Mouse (Mus musculus): ENCODE results near the gene Sap30bp.

Gene Sap30bp

GRCm38 (mm10) chr11:115954712-115955111 lies 21.6 kb downstream of the Sap30bp start:
- no peak for ATAC-seq (ENCODE audit: insufficient number of reproducible peaks, low FRiP score, low TSS enrichment)

GRCm38 (mm10) chr11:115955195-115955858 lies 22.2 kb downstream of the Sap30bp start:
- no peak for ATAC-seq (ENCODE audit: insufficient number of reproducible peaks, low FRiP score, low TSS enrichment)

- ATAC-seq (ENCODE audit: insufficient number of reproducible peaks, low FRiP score, low TSS enrichment) = no peak
These were observed 23.4 kb downstream of the Sap30bp start for GRCm38 (mm10) chr11:115956453-115956852.

DNA sequence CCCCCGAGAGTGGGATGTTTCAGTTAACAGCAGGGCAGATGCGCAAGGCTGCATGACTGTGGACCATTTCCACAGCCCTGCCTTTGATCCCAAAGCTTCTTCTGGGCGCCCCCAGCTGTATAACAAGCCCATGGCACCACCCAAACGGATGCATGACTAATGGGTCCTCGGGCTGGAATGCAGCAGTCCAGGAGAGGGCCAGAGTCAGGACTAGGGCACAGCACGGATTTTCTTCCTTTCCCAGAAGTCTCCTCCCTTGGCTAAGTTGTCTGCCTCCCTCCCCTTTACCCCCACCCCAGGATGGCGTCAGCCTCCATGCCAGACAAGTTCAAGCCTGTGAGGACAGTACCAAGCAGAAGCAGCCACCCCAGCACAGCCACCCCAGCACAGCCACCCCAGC lies 24.9 kb downstream of the Sap30bp start:
- ATAC-seq (ENCODE audit: insufficient number of reproducible peaks, low FRiP score, low TSS enrichment) = no peak

DNA sequence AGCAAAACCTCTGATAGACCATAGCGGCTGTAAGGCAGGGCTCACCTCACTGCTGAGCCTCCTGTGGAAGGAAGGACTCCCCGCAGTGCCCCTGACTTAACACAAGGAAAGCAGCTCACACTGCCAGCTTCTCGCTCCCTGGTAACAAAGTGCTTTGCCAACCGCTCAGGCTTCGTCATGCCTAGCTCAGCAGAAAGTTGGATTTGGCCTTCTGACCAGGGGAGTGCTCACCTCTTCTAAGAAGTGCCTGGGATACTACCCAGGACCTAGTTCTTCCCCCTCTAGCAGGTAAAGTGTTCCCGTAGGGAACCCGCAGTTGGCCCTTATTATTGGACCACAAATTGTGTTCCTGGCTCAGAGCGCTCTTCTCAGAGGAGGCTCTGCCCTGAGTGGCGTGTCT lies 25.9 kb downstream of the Sap30bp start:
- no peak for ATAC-seq (ENCODE audit: insufficient number of reproducible peaks, low FRiP score, low TSS enrichment)

- ATAC-seq (ENCODE audit: insufficient number of reproducible peaks, low FRiP score, low TSS enrichment) = no peak
These were observed 29.8 kb downstream of the Sap30bp start for GRCm38 (mm10) chr11:115962651-115963412.

DNA sequence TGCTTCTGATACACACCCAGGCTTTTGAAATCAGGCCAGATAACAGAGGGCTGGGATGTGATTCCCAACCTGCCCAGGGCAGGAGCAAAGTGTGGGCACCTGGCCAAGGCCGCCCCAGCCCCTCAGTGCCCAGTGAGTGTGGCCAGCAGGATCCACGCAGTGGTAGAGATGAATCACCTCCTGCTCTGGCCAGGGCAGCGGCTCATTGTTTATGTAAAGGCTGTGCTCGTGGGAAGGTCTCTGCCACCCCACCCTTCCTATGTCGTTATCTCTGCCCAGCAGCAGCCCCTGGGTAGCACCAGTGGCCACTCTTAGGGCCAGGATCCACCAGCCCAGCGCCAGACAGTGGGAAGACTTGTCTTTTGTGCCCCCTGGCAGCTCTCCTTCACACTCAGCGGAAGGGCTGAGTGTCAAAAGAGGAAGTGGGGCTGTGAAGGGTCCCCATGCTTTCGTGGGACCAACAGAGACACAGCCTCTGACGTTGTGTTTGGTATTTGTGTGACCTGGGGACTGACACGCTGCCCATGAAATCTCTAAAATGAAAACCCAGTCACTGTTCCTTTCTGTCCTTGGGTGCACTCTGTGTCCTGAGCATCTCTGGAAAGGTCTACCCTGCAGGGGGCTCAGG lies 32.0 kb downstream of the Sap30bp start:
- ATAC-seq (ENCODE audit: insufficient number of reproducible peaks, low FRiP score, low TSS enrichment) = no peak

GRCm38 (mm10) chr11:115968731-115969405 lies 35.8 kb downstream of the Sap30bp start:
- no peak for ATAC-seq (ENCODE audit: insufficient number of reproducible peaks, low FRiP score, low TSS enrichment)

- no peak for ATAC-seq (ENCODE audit: insufficient number of reproducible peaks, low FRiP score, low TSS enrichment)
These were observed 37.1 kb downstream of the Sap30bp start for GRCm38 (mm10) chr11:115970006-115970673.

DNA sequence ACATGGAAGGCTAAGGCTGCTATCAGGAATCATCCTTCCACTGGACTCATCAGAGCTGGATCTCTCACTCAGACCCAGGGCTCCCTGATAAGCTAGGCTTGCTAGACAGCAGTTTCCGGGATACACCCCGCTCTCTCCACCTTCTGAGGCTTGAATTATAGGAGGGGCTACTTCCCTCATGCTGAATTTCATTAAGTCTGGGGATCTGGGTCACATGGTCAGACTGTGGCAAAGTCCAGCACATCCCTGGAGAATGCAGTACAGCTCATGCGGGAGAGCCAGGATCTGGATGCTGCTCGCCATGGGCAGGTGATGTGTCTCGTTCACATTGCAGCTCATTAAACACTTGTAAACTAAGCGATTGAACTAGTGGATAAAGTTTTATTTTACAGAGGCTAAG lies 37.9 kb downstream of the Sap30bp start:
- ATAC-seq (ENCODE audit: insufficient number of reproducible peaks, low FRiP score, low TSS enrichment) = no peak

GRCm38 (mm10) chr11:115974309-115975082 lies 41.4 kb downstream of the Sap30bp start, which contains the start of gene Itgb4:
Gene Itgb4 (plus strand): TSS chr11:115974709.
- ATAC-seq (ENCODE audit: insufficient number of reproducible peaks, low FRiP score, low TSS enrichment) = no peak

DNA sequence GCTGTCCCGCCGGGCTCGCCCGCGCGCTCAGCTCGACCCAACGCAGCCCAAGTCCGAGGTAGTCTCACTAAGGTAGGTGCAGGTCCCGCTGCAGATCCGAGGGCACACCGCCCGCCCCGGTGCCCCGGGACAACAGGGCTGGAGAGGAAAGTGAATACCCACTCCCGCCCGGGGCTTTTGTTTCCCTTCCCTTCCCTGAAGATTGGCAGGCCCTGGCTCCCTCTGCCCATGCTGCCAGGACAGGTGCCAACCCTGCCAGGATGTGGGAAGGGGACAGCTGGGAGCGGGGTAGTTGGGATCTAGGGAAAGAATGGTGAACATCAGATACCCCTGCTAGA lies 42.0 kb downstream of the Sap30bp start:
- ATAC-seq (ENCODE audit: insufficient number of reproducible peaks, low FRiP score, low TSS enrichment) = no peak

GRCm38 (mm10) chr11:115975544-115975943 lies 42.5 kb downstream of the Sap30bp start:
- ATAC-seq (ENCODE audit: insufficient number of reproducible peaks, low FRiP score, low TSS enrichment) = no peak

DNA sequence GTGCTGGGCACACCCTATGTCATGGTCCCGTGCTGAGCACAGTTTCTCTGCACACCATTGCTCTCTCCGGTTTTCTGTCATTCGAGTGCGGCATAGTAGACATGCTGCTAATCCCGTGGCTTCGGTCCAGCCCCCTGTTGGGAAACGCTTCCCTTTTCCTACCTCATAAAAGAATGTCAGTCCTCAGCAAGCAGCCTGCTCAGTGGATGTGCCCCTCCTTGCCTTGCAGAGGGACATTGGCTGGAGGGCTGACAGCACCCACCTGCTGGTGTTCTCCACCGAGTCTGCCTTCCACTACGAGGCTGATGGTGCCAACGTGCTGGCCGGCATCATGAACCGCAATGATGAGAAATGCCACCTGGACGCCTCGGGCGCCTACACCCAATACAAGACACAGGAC lies 49.4 kb downstream of the Sap30bp start:
- no peak for ATAC-seq (ENCODE audit: insufficient number of reproducible peaks, low FRiP score, low TSS enrichment)

DNA sequence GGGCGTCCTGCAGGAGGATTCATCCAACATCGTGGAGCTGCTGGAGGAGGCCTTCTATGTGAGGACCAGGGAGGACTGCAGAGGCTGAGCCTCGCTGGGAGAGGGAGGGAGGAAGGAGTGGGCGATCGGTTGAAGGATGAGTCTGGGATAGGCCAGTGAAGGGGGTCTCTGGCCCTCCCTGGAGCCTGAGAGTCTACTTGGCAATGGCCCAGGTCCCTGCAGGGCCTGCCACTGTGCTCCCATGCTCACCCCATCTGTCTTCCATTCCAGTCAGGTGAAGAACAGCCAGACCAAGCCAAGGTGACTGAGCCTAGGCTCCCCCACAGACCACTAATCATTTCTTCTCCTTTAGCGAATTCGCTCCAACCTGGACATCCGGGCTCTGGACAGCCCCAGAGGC lies 50.2 kb downstream of the Sap30bp start:
- no peak for ATAC-seq (ENCODE audit: insufficient number of reproducible peaks, low FRiP score, low TSS enrichment)

- no peak for ATAC-seq (ENCODE audit: insufficient number of reproducible peaks, low FRiP score, low TSS enrichment)
These were observed 56.6 kb downstream of the Sap30bp start for GRCm38 (mm10) chr11:115989686-115990085.

- ATAC-seq (ENCODE audit: insufficient number of reproducible peaks, low FRiP score, low TSS enrichment) = no peak
These were observed 59.0 kb downstream of the Sap30bp start for GRCm38 (mm10) chr11:115992098-115992497.

- ATAC-seq (ENCODE audit: insufficient number of reproducible peaks, low FRiP score, low TSS enrichment) = no peak
These were observed 62.2 kb downstream of the Sap30bp start for GRCm38 (mm10) chr11:115995256-115995655.

DNA sequence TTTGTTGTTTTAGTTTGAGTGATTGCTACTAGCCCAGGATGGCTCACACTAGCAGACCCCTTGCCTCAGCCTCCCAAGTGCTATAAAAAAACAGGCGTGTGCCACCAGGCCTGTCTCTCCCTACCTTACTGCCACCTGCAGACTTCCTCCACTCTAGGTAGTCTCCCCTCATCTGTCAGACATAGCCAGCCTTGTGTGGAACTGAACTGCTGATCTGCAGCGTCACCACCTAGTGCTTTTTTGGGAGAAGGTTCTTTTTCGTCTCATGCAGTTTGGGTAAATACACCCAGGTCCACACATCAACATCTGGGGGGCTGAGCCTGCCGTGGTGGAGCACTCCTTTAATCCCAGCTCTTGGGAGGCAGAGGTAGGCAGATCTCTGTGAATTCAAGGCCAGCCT lies 64.0 kb downstream of the Sap30bp start:
- ATAC-seq (ENCODE audit: insufficient number of reproducible peaks, low FRiP score, low TSS enrichment) = no peak

DNA sequence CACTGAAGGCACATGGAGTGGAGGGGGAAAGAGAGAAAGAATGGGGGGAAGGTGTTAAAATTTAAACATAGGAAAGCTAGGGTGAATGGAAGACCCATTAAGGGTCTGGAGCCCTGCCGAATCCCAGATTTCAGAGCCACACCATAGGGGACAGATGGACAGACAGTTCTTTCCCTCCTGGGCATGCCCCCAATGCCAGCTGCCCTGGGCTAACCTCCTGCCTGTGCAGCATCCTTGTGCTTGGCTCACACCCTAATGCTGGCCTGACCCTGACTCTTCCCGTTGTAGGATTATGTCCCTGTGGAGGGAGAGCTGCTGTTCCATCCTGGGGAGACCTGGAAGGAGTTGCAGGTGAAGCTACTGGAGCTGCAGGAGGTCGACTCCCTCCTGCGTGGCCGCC lies 64.6 kb downstream of the Sap30bp start:
- ATAC-seq (ENCODE audit: insufficient number of reproducible peaks, low FRiP score, low TSS enrichment) = no peak
